ENCODE assay signal across 8 mouse cellular contexts in the genomic region with DNA sequence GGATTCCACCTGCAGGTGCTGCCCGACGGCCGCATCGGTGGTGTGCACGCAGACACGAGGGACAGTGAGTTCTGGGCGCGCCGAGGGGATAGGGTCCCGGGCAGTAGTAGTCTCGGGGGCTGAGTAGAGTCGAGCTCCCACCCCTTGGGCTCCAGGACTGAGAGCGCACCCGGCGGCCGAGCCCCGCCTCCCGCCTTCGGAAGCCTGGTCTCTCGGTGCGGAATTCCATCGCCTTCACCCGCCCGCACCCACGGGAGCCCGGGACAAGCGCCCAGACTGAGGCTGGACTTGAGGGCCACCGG. TPM values are rescaled to one million over a fixed set of nuclear protein-coding genes. Genes with fewer than 3 reads are reported as not detected.
A peak's percentile ranks its signal among the peaks of the same experiment; 100 is the strongest.
DNase-seq lines count a peak whose midpoint lies in the region; ATAC-seq and TF ChIP-seq lines count a peak whose summit lies in the region.
"Had no signal": no experiment of that assay in that cellular context is flagged by ENCODE, and none has a peak within 500 bp of the region (broad histone marks: within the 10 kb centered on the region; RNA-seq: fewer than 3 reads in every experiment).

No protein-coding gene starts in this region.

- H3K4me1 ChIP-seq in kidney, postnatal 0 days (replicated peaks; ENCODE audit: insufficient read depth, low read length) = peaks cover 8% of the 10 kb centered on the region; the same call in 1 of the 2 replicates
- peaks cover 9% of the 10 kb centered on the region; the same call in 1 of the 2 replicates for H3K4me1 ChIP-seq in embryonic facial prominence, embryonic 14.5 days (ENCODE audit: control insufficient read depth, insufficient read depth, low read length)
- H3K4me1 ChIP-seq in hindbrain, embryonic 16.5 days (ENCODE audit: control insufficient read depth, insufficient read depth, low read depth, low read length) = peaks cover 13% of the 10 kb centered on the region
- peaks cover 14% of the 10 kb centered on the region for H3K4me1 ChIP-seq in neural tube, embryonic 12.5 days
- H3K4me1 ChIP-seq: liver, embryonic 15.5 days had no signal

- no peak overlapping the region for H3K9ac ChIP-seq in kidney, postnatal 0 days (ENCODE audit: low read depth, low read length)
- no peak overlapping the region for H3K9ac ChIP-seq in embryonic facial prominence, embryonic 14.5 days (ENCODE audit: low read depth, low read length)
- no peak overlapping the region for H3K9ac ChIP-seq in hindbrain, embryonic 16.5 days (ENCODE audit: low read depth, low read length)
- H3K9ac ChIP-seq in neural tube, embryonic 12.5 days = no peak overlapping the region
- H3K9ac ChIP-seq: liver, embryonic 15.5 days had no signal

- H3K27me3 ChIP-seq in kidney, postnatal 0 days (ENCODE audit: insufficient read depth, low read length) = peaks cover 41% of the 10 kb centered on the region
- H3K27me3 ChIP-seq in embryonic facial prominence, embryonic 14.5 days (replicated peaks; ENCODE audit: control insufficient read depth, insufficient read depth, low read length) = peaks cover 74% of the 10 kb centered on the region
- H3K27me3 ChIP-seq in hindbrain, embryonic 16.5 days (replicated peaks; ENCODE audit: control insufficient read depth, insufficient read depth, low read length) = peaks cover 51% of the 10 kb centered on the region
- H3K27me3 ChIP-seq in neural tube, embryonic 12.5 days (replicated peaks) = peaks cover 86% of the 10 kb centered on the region

- no peak overlapping the region for H3K27ac ChIP-seq in kidney, postnatal 0 days
- no peak overlapping the region for H3K27ac ChIP-seq in embryonic facial prominence, embryonic 14.5 days (replicated peaks; ENCODE audit: low read depth, low read length)
- no peak overlapping the region for H3K27ac ChIP-seq in hindbrain, embryonic 16.5 days (ENCODE audit: low read depth, low read length)
- H3K27ac ChIP-seq in neural tube, embryonic 12.5 days = no peak overlapping the region
- H3K27ac ChIP-seq: liver, embryonic 15.5 days had no signal

- peak overlapping the region; percentile 17 for H3K4me3 ChIP-seq in kidney, postnatal 0 days (replicated peaks; ENCODE audit: low read depth, low read length)
- H3K4me3 ChIP-seq in embryonic facial prominence, embryonic 14.5 days (ENCODE audit: low read depth, low read length) = peak overlapping the region; percentile 27
- H3K4me3 ChIP-seq in hindbrain, embryonic 16.5 days (ENCODE audit: low read length) = peak overlapping the region; percentile 20
- peak overlapping the region; percentile 22 for H3K4me3 ChIP-seq in neural tube, embryonic 12.5 days
- H3K4me3 ChIP-seq: liver, embryonic 15.5 days had no signal

- H3K9me3 ChIP-seq in kidney, postnatal 0 days (replicated peaks; ENCODE audit: low read length) = no peaks in the 10 kb centered on the region
- no peaks in the 10 kb centered on the region for H3K9me3 ChIP-seq in embryonic facial prominence, embryonic 14.5 days (ENCODE audit: control insufficient read depth, low read length)
- no peaks in the 10 kb centered on the region for H3K9me3 ChIP-seq in hindbrain, embryonic 16.5 days (ENCODE audit: control insufficient read depth, low read length)
- no peaks in the 10 kb centered on the region for H3K9me3 ChIP-seq in neural tube, embryonic 12.5 days
- H3K9me3 ChIP-seq: liver, embryonic 15.5 days had no signal

- no peak for DNase-seq in kidney, postnatal 0 days (ENCODE audit: low spot score)
- no peak for DNase-seq in kidney, adult 18-20 months
- DNase-seq in embryonic facial prominence, embryonic 14.5 days (ENCODE audit: low spot score) = no peak
- no peak for DNase-seq in urinary bladder, postnatal 14 days (ENCODE audit: low spot score)
- no peak for DNase-seq in cerebellum, adult 8-10 months

- H3K4me2 ChIP-seq in kidney, postnatal 0 days (ENCODE audit: low read length) = peak overlapping the region; percentile 39
- peak overlapping the region; percentile 29 for H3K4me2 ChIP-seq in embryonic facial prominence, embryonic 14.5 days (ENCODE audit: low read depth, low read length)
- peak overlapping the region; percentile 39 for H3K4me2 ChIP-seq in hindbrain, embryonic 16.5 days (ENCODE audit: low read length)
- H3K4me2 ChIP-seq in neural tube, embryonic 12.5 days (replicated peaks) = peak overlapping the region; percentile 47
- H3K4me2 ChIP-seq: liver, embryonic 15.5 days had no signal

- no peak for ATAC-seq in kidney, postnatal 0 days (replicated peaks; ENCODE audit: low FRiP score, low read depth)
- no peak for ATAC-seq in embryonic facial prominence, embryonic 14.5 days (ENCODE audit: low read depth)
- no peak for ATAC-seq in hindbrain, embryonic 16.5 days
- no peak for ATAC-seq in neural tube, embryonic 12.5 days (ENCODE audit: low FRiP score, low read depth)

- no peak for TF ChIP-seq CTCF in kidney, postnatal 0 days (IDR thresholded peaks at IDR 0.05; ENCODE audit: low read depth)

- WGBS in kidney, postnatal 0 days = 1% methylated on average over 28 of the region's 28 CpGs
- WGBS in embryonic facial prominence, embryonic 14.5 days = 0% methylated on average over 14 of the region's 28 CpGs
- WGBS in hindbrain, embryonic 16.5 days = 0% methylated on average over 19 of the region's 28 CpGs
- under 1% methylated on average over 28 of the region's 28 CpGs for WGBS in neural tube, embryonic 12.5 days

- H3K36me3 ChIP-seq in kidney, postnatal 0 days (ENCODE audit: insufficient read depth, low read length) = no peaks in the 10 kb centered on the region
- no peaks in the 10 kb centered on the region for H3K36me3 ChIP-seq in embryonic facial prominence, embryonic 14.5 days (ENCODE audit: control insufficient read depth, insufficient read depth, low read length)
- H3K36me3 ChIP-seq in hindbrain, embryonic 16.5 days (ENCODE audit: control insufficient read depth, insufficient read depth, low read length) = no peaks in the 10 kb centered on the region
- H3K36me3 ChIP-seq in neural tube, embryonic 12.5 days = no peaks in the 10 kb centered on the region
- H3K36me3 ChIP-seq: liver, embryonic 15.5 days had no signal

RNA-seq across cellular contexts. Expression of gene Fgf4, which starts 14.6 kb away (rescaled TPM):
- 0.13 TPM in 1 of 2 replicates, not detected in the other for polyA plus RNA-seq in kidney, postnatal 0 days (2015; fragmentation: Nextera tagmentation; extraction: Ambion mirVana)
- polyA plus RNA-seq in embryonic facial prominence, embryonic 14.5 days (2014; fragmentation: Nextera tagmentation; extraction: Ambion mirVana) = 1.0 TPM in 2 replicates
- not detected in 2 replicates for polyA plus RNA-seq in hindbrain, embryonic 16.5 days (2015; fragmentation: Nextera tagmentation; extraction: Ambion mirVana)
- 0.34 and 0.37 TPM in 2 replicates for polyA plus RNA-seq in neural tube, embryonic 12.5 days (2016; fragmentation: Nextera tagmentation; extraction: Ambion mirVana)
- polyA plus RNA-seq: liver, embryonic 15.5 days had no signal

RNA-seq across cellular contexts. Expression of gene Fgf3, which starts 23.8 kb away (rescaled TPM):
- polyA plus RNA-seq in kidney, postnatal 0 days (2015; fragmentation: Nextera tagmentation; extraction: Ambion mirVana) = 0.58 and 0.93 TPM in 2 replicates
- polyA plus RNA-seq in embryonic facial prominence, embryonic 14.5 days (2014; fragmentation: Nextera tagmentation; extraction: Ambion mirVana) = 0.88 and 0.97 TPM in 2 replicates
- polyA plus RNA-seq in hindbrain, embryonic 16.5 days (2015; fragmentation: Nextera tagmentation; extraction: Ambion mirVana) = 13.1 and 14.5 TPM in 2 replicates
- polyA plus RNA-seq in neural tube, embryonic 12.5 days (2016; fragmentation: Nextera tagmentation; extraction: Ambion mirVana) = 0.80 and 1.1 TPM in 2 replicates

RNA-seq across cellular contexts. Expression of gene Fgf15, which starts 34.6 kb away (rescaled TPM):
- 0.87 and 0.92 TPM in 2 replicates for polyA plus RNA-seq in kidney, postnatal 0 days (2015; fragmentation: Nextera tagmentation; extraction: Ambion mirVana)
- polyA plus RNA-seq in embryonic facial prominence, embryonic 14.5 days (2014; fragmentation: Nextera tagmentation; extraction: Ambion mirVana) = 0.42 and 5.3 TPM in 2 replicates
- 22.7 and 23.6 TPM in 2 replicates for polyA plus RNA-seq in hindbrain, embryonic 16.5 days (2015; fragmentation: Nextera tagmentation; extraction: Ambion mirVana)
- 48.1 and 59.1 TPM in 2 replicates for polyA plus RNA-seq in neural tube, embryonic 12.5 days (2016; fragmentation: Nextera tagmentation; extraction: Ambion mirVana)
- polyA plus RNA-seq: liver, embryonic 15.5 days had no signal

RNA-seq across cellular contexts. Expression of gene LTO1, which starts 53.2 kb away (rescaled TPM):
- 22.4 and 25.9 TPM in 2 replicates for polyA plus RNA-seq in kidney, postnatal 0 days (2015; fragmentation: Nextera tagmentation; extraction: Ambion mirVana)
- 19.3 and 21.0 TPM in 2 replicates for polyA plus RNA-seq in embryonic facial prominence, embryonic 14.5 days (2014; fragmentation: Nextera tagmentation; extraction: Ambion mirVana)
- 29.7 and 32.5 TPM in 2 replicates for polyA plus RNA-seq in hindbrain, embryonic 16.5 days (2015; fragmentation: Nextera tagmentation; extraction: Ambion mirVana)
- 34.6 and 36.7 TPM in 2 replicates for polyA plus RNA-seq in neural tube, embryonic 12.5 days (2016; fragmentation: Nextera tagmentation; extraction: Ambion mirVana)
